Mouse (Mus musculus): Measurements from ENCODE around the gene Tdrd3.

The Tdrd3 gene

GRCm38 (mm10) chr14:87415808-87416721 is at the start of gene Tdrd3:
Gene Tdrd3 (plus strand): TSS chr14:87416639.
- DNase-seq = peak; percentile 96

- DNase-seq = no peak
Observed at GRCm38 (mm10) chr14:87367169-87367568, 49.3 kb upstream of the Tdrd3 start.

- no peak for DNase-seq
Observed at GRCm38 (mm10) chr14:87383041-87383440, 33.4 kb upstream of the Tdrd3 start.

- peak; percentile 7 for DNase-seq
Observed at GRCm38 (mm10) chr14:87384288-87385268, 31.9 kb upstream of the Tdrd3 start.

GRCm38 (mm10) chr14:87393096-87393495 is 23.3 kb upstream of the Tdrd3 start:
- DNase-seq = no peak

- DNase-seq = no peak
Observed at GRCm38 (mm10) chr14:87396643-87397042, 19.8 kb upstream of the Tdrd3 start.

GRCm38 (mm10) chr14:87415486-87415807 is 992 bp upstream of the Tdrd3 start:
- no peak for DNase-seq

- peak; percentile 76 for DNase-seq
Observed at GRCm38 (mm10) chr14:87416755-87417690, 584 bp downstream of the Tdrd3 start.

- no peak for DNase-seq
Observed at GRCm38 (mm10) chr14:87417691-87418070, 1.2 kb downstream of the Tdrd3 start.

GRCm38 (mm10) chr14:87419740-87420139 is 3.3 kb downstream of the Tdrd3 start:
- no peak for DNase-seq

- no peak for DNase-seq
Observed at GRCm38 (mm10) chr14:87420576-87420975, 4.1 kb downstream of the Tdrd3 start.

GRCm38 (mm10) chr14:87422432-87422831 is 6.0 kb downstream of the Tdrd3 start:
- no peak for DNase-seq

GRCm38 (mm10) chr14:87426297-87426922 is 10.0 kb downstream of the Tdrd3 start:
- DNase-seq = no peak

- no peak for DNase-seq
Observed at GRCm38 (mm10) chr14:87427032-87427431, 10.6 kb downstream of the Tdrd3 start.

- no peak for DNase-seq
Observed at GRCm38 (mm10) chr14:87427659-87428289, 11.3 kb downstream of the Tdrd3 start.

- DNase-seq = no peak
Observed at GRCm38 (mm10) chr14:87433390-87433915, 17.0 kb downstream of the Tdrd3 start.

GRCm38 (mm10) chr14:87435382-87435781 is 18.9 kb downstream of the Tdrd3 start:
- DNase-seq = no peak

GRCm38 (mm10) chr14:87439721-87440120 is 23.3 kb downstream of the Tdrd3 start:
- DNase-seq = no peak

- no peak for DNase-seq
Observed at GRCm38 (mm10) chr14:87446331-87446913, 30.0 kb downstream of the Tdrd3 start.

- peak; percentile 85 for DNase-seq
Observed at GRCm38 (mm10) chr14:87451645-87452443, 35.4 kb downstream of the Tdrd3 start.
